Mouse (Mus musculus): ENCODE results near the gene Hsd11b2. TPM values are rescaled to one million over a fixed set of nuclear protein-coding genes. Genes with fewer than 3 reads are reported as not detected.
"Not testable (repeated sequence)": the region's sequence is repeated elsewhere in the genome, so short reads cannot be mapped to it uniquely, and the experiment has no call there.

Hsd11b2 gene
- total RNA-seq, 2 experiments from 2014 or later, result 0.16 to 0.53 TPM

DNA sequence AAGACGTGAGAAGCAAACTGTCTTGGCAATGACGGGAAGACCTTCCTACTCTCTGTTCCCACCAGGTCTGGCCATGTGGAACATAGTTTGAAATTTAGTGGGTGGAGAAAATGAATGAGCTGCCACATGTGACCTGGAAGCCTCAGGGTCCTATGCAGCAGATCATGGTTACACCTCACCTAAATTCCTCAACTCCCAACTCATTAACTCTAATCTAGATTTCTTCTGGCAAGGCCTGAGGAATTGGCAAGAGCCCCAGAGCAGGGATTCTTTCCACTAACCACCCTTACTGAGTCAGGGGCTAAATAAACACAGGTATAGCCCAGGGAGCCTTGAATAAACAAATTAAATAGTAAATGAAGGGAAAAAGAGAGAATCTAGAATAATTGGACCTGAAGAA lies 33.5 kb downstream of the Hsd11b2 start:
- DNase-seq (ENCODE audit: low spot score in 2 of 2), result no peak

DNA sequence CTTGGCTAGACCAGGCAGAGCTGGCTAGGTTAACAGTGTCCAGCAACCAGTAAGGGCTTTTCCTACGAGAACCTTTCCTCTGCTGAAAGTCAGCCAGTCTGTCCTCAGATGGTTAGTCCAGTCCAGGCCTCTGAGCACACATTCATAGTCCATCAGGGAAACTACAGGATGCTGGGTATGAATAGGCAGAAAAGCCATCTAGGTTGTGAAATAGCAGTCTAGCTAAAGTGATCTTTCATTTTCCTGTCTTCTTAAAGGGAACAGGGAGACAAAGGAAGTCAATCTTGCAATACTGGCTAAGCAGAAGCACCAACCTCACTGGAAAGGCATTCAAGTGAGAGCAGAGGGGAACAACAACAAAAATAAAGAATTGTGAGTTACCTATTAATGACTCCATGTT lies 34.3 kb downstream of the Hsd11b2 start:
- DNase-seq (ENCODE audit: low spot score in 2 of 2), result no peak

DNA sequence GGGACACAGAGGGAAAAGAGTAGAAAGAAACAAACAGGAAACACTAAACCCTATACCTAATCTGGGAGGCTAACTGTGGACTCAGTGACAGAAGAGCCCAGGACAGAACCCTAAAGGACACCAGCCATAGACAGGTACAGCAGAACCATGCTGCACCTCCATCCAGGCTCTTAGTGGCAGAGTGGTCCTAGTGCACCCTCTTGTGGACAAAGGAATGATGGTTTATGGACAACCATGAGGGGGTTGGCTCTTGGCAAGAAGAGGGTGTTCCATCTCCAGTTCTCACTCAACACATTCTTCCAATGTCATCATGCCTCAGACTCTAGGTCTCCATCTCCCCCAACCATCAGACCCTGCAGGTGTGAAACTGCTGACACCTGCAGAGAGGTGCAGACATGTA lies 35.5 kb downstream of the Hsd11b2 start:
- peak in 1 of 2 experiments; percentile 65 for DNase-seq (ENCODE audit: low spot score in 2 of 2)

DNA sequence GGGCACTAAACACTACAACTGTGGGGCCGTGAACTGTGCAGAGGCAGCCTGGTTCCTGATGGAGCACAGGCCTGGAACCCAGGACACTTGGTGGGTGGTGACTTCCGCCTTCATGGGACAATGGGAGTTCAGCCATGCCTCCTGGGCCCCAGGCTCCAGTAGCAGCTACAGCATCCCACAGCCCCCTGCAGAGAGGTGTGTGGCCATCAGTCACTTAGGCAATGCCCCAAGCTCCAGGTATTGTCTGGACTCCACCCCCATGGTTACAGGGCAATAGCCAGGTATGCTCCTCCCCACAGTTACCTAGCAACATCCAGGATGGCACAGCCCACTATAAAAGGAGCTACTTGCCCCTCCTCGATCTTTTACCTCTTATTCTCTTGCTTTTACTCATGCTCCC lies 36.7 kb downstream of the Hsd11b2 start:
- DNase-seq (ENCODE audit: low spot score in 2 of 2), result no peak

- DNase-seq (ENCODE audit: low spot score in 2 of 2), result no peak
These were observed 44.3 kb downstream of the Hsd11b2 start for GRCm38 (mm10) chr8:105562863-105563262.

- DNase-seq (ENCODE audit: low spot score in 2 of 2), result no peak
These were observed 45.3 kb downstream of the Hsd11b2 start for GRCm38 (mm10) chr8:105563871-105564270.

GRCm38 (mm10) chr8:105564573-105565229 lies 46.1 kb downstream of the Hsd11b2 start:
- not testable (repeated sequence) for DNase-seq (ENCODE audit: low spot score in 2 of 2)

GRCm38 (mm10) chr8:105565401-105565881 lies 46.9 kb downstream of the Hsd11b2 start:
- no peak for DNase-seq (ENCODE audit: low spot score in 2 of 2)

GRCm38 (mm10) chr8:105565952-105566702 lies 47.6 kb downstream of the Hsd11b2 start, which contains the start of gene Atp6v0d1:
TSS of gene Atp6v0d1 (minus strand) at chr8:105566047.
- peak; percentile 97 for DNase-seq (ENCODE audit: low spot score in 2 of 2)

DNA sequence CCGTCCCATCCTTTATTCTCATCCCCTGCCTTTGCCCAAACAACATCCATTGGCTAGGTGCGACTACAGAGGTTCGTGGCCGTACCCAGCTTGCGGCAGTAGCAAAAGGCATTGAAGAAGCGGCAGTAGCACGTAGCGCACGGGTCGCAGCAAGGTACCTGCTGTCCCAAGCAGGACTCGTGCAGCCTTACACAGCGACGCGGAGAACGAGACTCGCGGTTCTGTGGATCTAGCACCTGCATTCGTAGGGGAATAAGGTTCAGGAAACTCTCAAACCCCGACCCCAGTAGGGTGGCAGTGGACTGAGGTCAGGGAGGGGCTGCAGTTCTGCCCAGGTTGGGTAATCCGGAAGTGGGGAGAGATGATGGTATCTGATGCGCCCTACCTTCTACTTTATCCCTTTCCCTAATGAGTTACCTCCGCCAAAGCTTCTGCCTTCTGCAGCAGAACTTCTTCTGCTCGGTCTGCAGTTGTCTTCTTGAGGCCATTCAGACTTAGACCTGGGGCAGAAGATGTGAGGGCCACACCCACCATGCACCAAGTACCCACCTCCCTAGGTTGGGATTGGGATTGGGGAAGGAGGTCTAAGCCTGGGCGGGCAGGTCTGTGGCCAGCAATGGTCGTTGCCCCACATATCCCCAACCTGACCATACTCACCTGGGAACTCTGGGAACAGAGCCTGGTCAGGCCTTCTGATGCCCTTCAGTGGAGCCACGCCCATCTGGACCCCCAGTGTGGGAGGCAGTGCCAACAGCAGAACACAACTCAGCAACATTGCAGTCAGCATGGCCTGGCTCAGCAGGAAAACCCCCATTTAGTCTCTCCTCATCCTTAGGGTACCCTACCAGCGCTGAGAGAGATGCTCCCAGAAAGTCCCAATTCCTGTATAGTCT lies 48.4 kb downstream of the Hsd11b2 start:
- DNase-seq (ENCODE audit: low spot score in 2 of 2), result peak in 1 of 2 experiments; percentile 21

DNA sequence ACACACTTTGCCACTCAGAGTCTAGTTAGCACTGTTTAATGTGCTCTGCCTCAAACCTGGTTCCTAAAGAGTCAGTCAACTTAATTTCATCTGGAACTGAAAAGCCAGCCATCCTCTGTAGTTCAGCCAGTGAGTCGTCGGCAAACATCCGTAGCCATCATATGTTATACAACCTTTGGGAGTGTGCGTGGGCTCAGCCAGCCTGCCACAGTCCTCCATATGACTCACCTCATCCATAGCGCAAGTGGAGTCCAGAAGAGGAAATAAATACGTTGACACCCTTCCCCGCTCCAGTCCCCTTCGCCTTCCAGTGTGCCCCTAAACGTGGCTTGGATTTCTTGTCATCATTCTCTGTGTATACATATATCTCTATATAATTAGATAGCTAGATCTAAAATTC lies 53.3 kb downstream of the Hsd11b2 start:
- DNase-seq (ENCODE audit: low spot score in 2 of 2), result no peak

- no peak for DNase-seq (ENCODE audit: low spot score in 2 of 2)
These were observed 54.9 kb downstream of the Hsd11b2 start for GRCm38 (mm10) chr8:105573427-105573826.

Other genes starting within 250 kb of the Hsd11b2 start
- 1 to 10 TPM; 2.2 to 4.3 TPM for gene Hsf4, start 249.0 kb upstream of the Hsd11b2 start, total RNA-seq (2021)
- 10 to 100 TPM in 1 of 2 experiments, 1 to 10 TPM in 1; 6.7 to 20.3 TPM for gene Nol3, start 242.6 kb upstream of the Hsd11b2 start, total RNA-seq (2021)
- gene 4931428F04Rik, start 228.9 kb upstream of the Hsd11b2 start, total RNA-seq (2021), result 1 to 10 TPM; 2.2 to 2.8 TPM
- 10 to 100 TPM; 15.6 to 17.2 TPM for gene Exoc3l, start 222.7 kb upstream of the Hsd11b2 start, total RNA-seq (2021)
- gene E2f4, start 221.1 kb upstream of the Hsd11b2 start, total RNA-seq (2021), result 10 to 100 TPM; 43.2 to 44.9 TPM
- 1 to 10 TPM; 4.5 to 6.9 TPM for gene Elmo3, start 213.2 kb upstream of the Hsd11b2 start, total RNA-seq (2021)
- 1 to 10 TPM; 3.1 to 3.8 TPM for gene Lrrc29, start 192.5 kb upstream of the Hsd11b2 start, total RNA-seq (2021)
- 10 to 100 TPM; 55.6 to 69.6 TPM for gene Tmem208, start 192.4 kb upstream of the Hsd11b2 start, total RNA-seq (2021)
- gene Fhod1, start 170.8 kb upstream of the Hsd11b2 start, total RNA-seq (2021), result 1 to 10 TPM; 8.3 to 8.6 TPM
- gene Slc9a5, start 169.9 kb upstream of the Hsd11b2 start, total RNA-seq (2021), result under 1 TPM; 0.58 to 0.93 TPM
- under 1 TPM; 0.17 to 0.67 TPM for gene Plekhg4, start 145.5 kb upstream of the Hsd11b2 start, total RNA-seq (2021)
- under 1 TPM in 1 of 2 experiments, not detected in 1; 0.13 TPM for gene Kctd19, start 105.3 kb upstream of the Hsd11b2 start, total RNA-seq (2021)
- 1 to 10 TPM; 3.3 to 4.5 TPM for gene Lrrc36, start 105.2 kb upstream of the Hsd11b2 start, total RNA-seq (2021)
- 10 to 100 TPM; 24.0 to 43.0 TPM for gene Tppp3, start 47.2 kb upstream of the Hsd11b2 start, total RNA-seq (2021)
- gene Zdhhc1, start 21.9 kb upstream of the Hsd11b2 start, total RNA-seq (2021), result 10 to 100 TPM; 18.1 to 18.3 TPM
- gene Atp6v0d1, start 47.3 kb downstream of the Hsd11b2 start, total RNA-seq (2021), result 100 to 1,000 TPM; 118 to 121 TPM
- 10 to 100 TPM; 25.9 to 32.9 TPM for gene Ripor1, start 86.5 kb downstream of the Hsd11b2 start, total RNA-seq (2021)
- 10 to 100 TPM; 54.2 to 55.2 TPM for gene Ctcf, start 117.8 kb downstream of the Hsd11b2 start, total RNA-seq (2021)
- gene Agrp, start 118.6 kb downstream of the Hsd11b2 start, total RNA-seq (2021), result 1 to 10 TPM; 3.3 to 5.3 TPM
- gene Carmil2, start 167.5 kb downstream of the Hsd11b2 start, total RNA-seq (2021), result 1 to 10 TPM; 2.0 to 2.9 TPM
- 10 to 100 TPM; 21.1 to 23.9 TPM for gene Acd, start 182.3 kb downstream of the Hsd11b2 start, total RNA-seq (2021)
- gene Pard6a, start 182.4 kb downstream of the Hsd11b2 start, total RNA-seq (2021), result 10 to 100 TPM in 1 of 2 experiments, 1 to 10 TPM in 1; 7.5 to 14.2 TPM
- gene 4933405L10Rik, start 188.9 kb downstream of the Hsd11b2 start, total RNA-seq (2021), result not detected
- gene Enkd1, start 189.5 kb downstream of the Hsd11b2 start, total RNA-seq (2021), result 1 to 10 TPM; 3.0 to 3.5 TPM
- 10 to 100 TPM in 1 of 2 experiments, 1 to 10 TPM in 1; 7.4 to 10.1 TPM for gene Gfod2, start 239.9 kb downstream of the Hsd11b2 start, total RNA-seq (2021)